Mouse (Mus musculus) erythroblast, embryonic 14.5 days (primary cell): Measurements from ENCODE around the gene B3gat3.

Source experiments
- GATA1 ChIP-seq: IDR thresholded peaks from 2 replicates; pipeline ENCODE4 v1.6.1; 2012; ENCODE audit warnings: low read length, inconsistent platforms, mixed read lengths
- TAL1 ChIP-seq: IDR thresholded peaks from 3 replicates; pipeline ENCODE4 v1.6.1; 2012; ENCODE audit warnings: low read length, inconsistent platforms, mixed read lengths

DNA sequence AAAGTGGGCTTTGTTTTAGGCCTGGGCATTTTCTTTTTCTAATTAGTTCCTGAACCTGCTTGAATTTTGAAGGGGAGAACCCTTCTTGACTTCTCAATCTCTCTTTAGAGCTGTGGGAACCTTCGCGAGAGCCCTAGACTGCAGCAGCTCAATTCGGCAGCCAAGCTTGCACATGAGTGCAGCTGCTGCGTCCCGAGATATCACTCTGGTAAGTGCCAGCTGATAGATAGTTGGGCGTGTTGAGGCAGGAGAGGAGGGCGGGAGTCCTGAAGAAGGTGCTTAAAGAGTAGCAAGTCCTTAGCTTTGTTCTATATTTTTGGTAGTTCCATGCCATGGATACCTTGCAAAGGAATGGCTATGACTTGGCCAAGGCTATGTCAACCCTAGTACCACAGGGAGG is 26.8 kb downstream of the B3gat3 start:
- TF ChIP-seq GATA1: no peak; the same call in 1 of the 2 replicates
- no peak for TF ChIP-seq TAL1
